Mouse (Mus musculus) midbrain, embryonic 13.5 days (tissue): ENCODE results near the gene Mpv17l2. TPM values are rescaled to one million over a fixed set of nuclear protein-coding genes. Genes with fewer than 3 reads are reported as not detected.

Experiments
- microRNA-seq: library from miRNA; unstranded; fragments of <30 nt; microRNA quantifications from one replicate; pipeline ENCODE4, GENCODE M21; 2016
- polyA plus RNA-seq: library from polyadenylated mRNA; unstranded; fragments of >200 nt; fragmentation: Nextera tagmentation; extraction: Ambion mirVana; gene quantifications from 2 replicates; pipeline ENCODE4 v1.2.1, GENCODE M21; 2015

Gene Mpv17l2
- polyA plus RNA-seq, 1 experiment from 2014 or later: 38.4 TPM

Small RNA genes within 50 kb of the gene (microRNA-seq; reads per million reads assigned to microRNA genes)
- 0.62 reads per million for gene Mir7240

Other genes starting within 250 kb of the Mpv17l2 start
- gene Fkbp8, start 233.2 kb downstream of the Mpv17l2 start, polyA plus RNA-seq: 370 and 392 TPM in 2 replicates
- 44.5 and 48.1 TPM in 2 replicates for gene Kxd1, start 233.0 kb downstream of the Mpv17l2 start, polyA plus RNA-seq
- gene Ell, start 221.5 kb downstream of the Mpv17l2 start, polyA plus RNA-seq: 17.8 and 18.0 TPM in 2 replicates
- gene Isyna1, start 166.6 kb downstream of the Mpv17l2 start, polyA plus RNA-seq: 119 and 133 TPM in 2 replicates
- 123 and 129 TPM in 2 replicates for gene Ssbp4, start 152.1 kb downstream of the Mpv17l2 start, polyA plus RNA-seq
- gene Lrrc25, start 144.8 kb downstream of the Mpv17l2 start, polyA plus RNA-seq: 1.1 and 1.2 TPM in 2 replicates
- 0.30 TPM in 1 of 2 replicates, not detected in the other for gene Gdf15, start 128.5 kb downstream of the Mpv17l2 start, polyA plus RNA-seq
- gene Pgpep1, start 100.6 kb downstream of the Mpv17l2 start, polyA plus RNA-seq: 87.5 and 99.4 TPM in 2 replicates
- gene Lsm4, start 87.7 kb downstream of the Mpv17l2 start, polyA plus RNA-seq: 176 and 201 TPM in 2 replicates
- 65.1 and 97.7 TPM in 2 replicates for gene Jund, start 62.0 kb downstream of the Mpv17l2 start, polyA plus RNA-seq
- gene Iqcn, start 57.5 kb downstream of the Mpv17l2 start, polyA plus RNA-seq: 0.07 and 0.08 TPM in 2 replicates
- not detected in 2 replicates for gene Gm3336, start 42.4 kb downstream of the Mpv17l2 start, polyA plus RNA-seq
- 0.15 and 0.28 TPM in 2 replicates for gene Pde4c, start 37.2 kb downstream of the Mpv17l2 start, polyA plus RNA-seq
- gene Rab3a, start 6.3 kb downstream of the Mpv17l2 start, polyA plus RNA-seq: 261 and 275 TPM in 2 replicates
- 78.9 and 87.2 TPM in 2 replicates for gene Pik3r2, start 15.8 kb upstream of the Mpv17l2 start, polyA plus RNA-seq
- gene Mast3, start 44.1 kb upstream of the Mpv17l2 start, polyA plus RNA-seq: 14.6 and 18.3 TPM in 2 replicates
- gene Il12rb1, start 47.5 kb upstream of the Mpv17l2 start, polyA plus RNA-seq: not detected in 2 replicates
- gene Arrdc2, start 78.8 kb upstream of the Mpv17l2 start, polyA plus RNA-seq: 7.7 and 10.5 TPM in 2 replicates
- gene Kcnn1, start 102.3 kb upstream of the Mpv17l2 start, polyA plus RNA-seq: 19.6 and 26.9 TPM in 2 replicates
- 160 TPM in 2 replicates for gene Ccdc124, start 113.0 kb upstream of the Mpv17l2 start, polyA plus RNA-seq
- 0.67 and 0.73 TPM in 2 replicates for gene Slc5a5, start 131.8 kb upstream of the Mpv17l2 start, polyA plus RNA-seq
- 2,682 and 2,717 TPM in 2 replicates for gene Rpl18a, start 136.5 kb upstream of the Mpv17l2 start, polyA plus RNA-seq
- 61.0 and 62.5 TPM in 2 replicates for gene Map1s, start 145.0 kb upstream of the Mpv17l2 start, polyA plus RNA-seq